Mouse (Mus musculus): ENCODE measurements around the gene Desi2. TPM values are rescaled to one million over a fixed set of nuclear protein-coding genes. Genes with fewer than 3 reads are reported as not detected.
"Not testable (repeated sequence)": the region's sequence is repeated elsewhere in the genome, so short reads cannot be mapped to it uniquely, and the experiment has no call there.

Gene Desi2
- polyA plus RNA-seq, 1 experiment from 2014 or later: 18.2 TPM

DNA sequence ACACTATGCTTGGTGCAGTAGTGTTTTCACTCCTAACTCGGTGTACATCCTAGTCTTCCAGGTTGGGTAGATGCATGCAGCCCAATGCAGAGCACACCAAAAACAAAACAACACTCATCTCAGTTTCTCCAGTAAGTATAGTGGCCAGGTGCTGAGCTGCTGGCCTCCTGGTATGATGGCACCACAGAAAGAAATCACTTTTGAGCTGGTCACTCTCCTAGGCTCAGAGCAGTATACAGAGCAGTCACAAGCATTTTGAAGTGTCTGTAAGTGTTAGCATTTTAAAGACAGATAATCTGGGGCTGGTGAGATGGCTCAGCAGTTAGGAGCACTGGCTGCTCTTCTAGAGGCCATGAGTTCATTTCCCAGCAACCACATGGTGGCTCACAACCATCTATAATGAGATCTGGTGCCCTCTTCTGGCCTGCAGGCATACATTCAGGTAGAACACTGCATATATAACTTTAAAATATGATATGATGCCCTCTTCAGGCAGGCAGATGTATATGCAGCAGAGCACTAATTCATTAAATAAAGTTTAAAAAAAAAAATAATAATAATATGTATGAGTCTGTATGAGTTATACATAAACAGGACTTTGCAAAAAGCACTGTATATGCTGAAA is 54.8 kb downstream of the Desi2 start:
- H3K9me3 ChIP-seq (ENCODE audit: control insufficient read depth, low read length): no peaks in the 10 kb centered on the region
- H3K27me3 ChIP-seq (ENCODE audit: control insufficient read depth, insufficient read depth, low read length): no peaks in the 10 kb centered on the region
- H3K4me2 ChIP-seq (replicated peaks; ENCODE audit: low read depth, low read length): no peak overlapping the region
- no peak for DNase-seq (ENCODE audit: low spot score)
- WGBS: 96% methylated on average over 1 of the region's 1 CpGs
- H3K4me1 ChIP-seq (replicated peaks; ENCODE audit: control insufficient read depth, insufficient read depth, low read length): no peaks in the 10 kb centered on the region
- no peak for ATAC-seq (ENCODE audit: low FRiP score)
- no peak overlapping the region for H3K9ac ChIP-seq (ENCODE audit: low read depth, low read length)
- H3K36me3 ChIP-seq (ENCODE audit: control insufficient read depth, insufficient read depth, low read length): no peaks in the 10 kb centered on the region
- H3K4me3 ChIP-seq (ENCODE audit: low read depth, low read length): no peak overlapping the region
- H3K27ac ChIP-seq (ENCODE audit: low read depth, low read length): no peak overlapping the region

DNA sequence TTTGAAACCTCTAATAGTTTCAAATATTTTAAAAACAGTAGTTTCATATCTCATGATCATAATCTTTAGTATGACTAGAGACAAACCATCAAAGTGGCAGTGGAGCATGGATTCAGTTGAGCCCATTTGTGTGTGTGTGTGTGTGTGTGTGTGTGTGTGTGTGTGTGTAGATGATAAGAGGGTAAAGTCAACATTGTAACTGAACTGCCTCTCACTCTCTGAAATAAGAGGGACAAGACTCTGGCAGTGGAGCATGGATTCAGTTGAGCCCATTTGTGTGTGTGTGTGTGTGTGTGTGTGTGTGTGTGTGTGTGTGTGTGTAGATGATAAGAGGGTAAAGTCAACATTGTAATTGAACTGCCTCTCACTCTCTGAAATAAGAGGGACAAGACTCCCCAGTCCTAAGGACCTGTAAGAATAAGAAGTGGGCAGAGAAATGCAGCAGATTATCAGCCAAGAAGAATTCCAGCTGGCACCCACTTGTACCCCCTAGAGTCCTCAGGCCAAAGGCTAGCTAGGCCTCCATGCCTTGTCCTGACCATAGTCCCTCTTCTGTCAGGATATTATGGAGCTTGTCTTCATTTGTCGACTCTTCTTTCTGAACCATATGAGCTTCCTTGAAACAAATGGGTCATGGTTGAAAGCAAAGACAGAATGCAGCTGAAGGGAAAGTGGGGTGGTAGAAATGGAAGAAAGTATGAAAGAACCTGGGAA is 61.0 kb downstream of the Desi2 start:
- Histone ChIP-seq H3K27ac (ENCODE audit: low read depth, low read length) (no peak overlapping the region), H3K4me1 (replicated peaks; ENCODE audit: control insufficient read depth, insufficient read depth, low read length) (no peaks in the 10 kb centered on the region), H3K4me3 (ENCODE audit: low read depth, low read length) (no peak overlapping the region), H3K9ac (ENCODE audit: low read depth, low read length) (no peak overlapping the region), H3K4me2 (replicated peaks; ENCODE audit: low read depth, low read length) (no peak overlapping the region), H3K36me3 (ENCODE audit: control insufficient read depth, insufficient read depth, low read length) (no peaks in the 10 kb centered on the region), H3K9me3 (ENCODE audit: control insufficient read depth, low read length) (no peaks in the 10 kb centered on the region), H3K27me3 (ENCODE audit: control insufficient read depth, insufficient read depth, low read length) (no peaks in the 10 kb centered on the region)
- no peak for ATAC-seq (ENCODE audit: low FRiP score)
- no peak for DNase-seq (ENCODE audit: low spot score)
- WGBS: 89% methylated on average over 1 of the region's 1 CpGs

DNA sequence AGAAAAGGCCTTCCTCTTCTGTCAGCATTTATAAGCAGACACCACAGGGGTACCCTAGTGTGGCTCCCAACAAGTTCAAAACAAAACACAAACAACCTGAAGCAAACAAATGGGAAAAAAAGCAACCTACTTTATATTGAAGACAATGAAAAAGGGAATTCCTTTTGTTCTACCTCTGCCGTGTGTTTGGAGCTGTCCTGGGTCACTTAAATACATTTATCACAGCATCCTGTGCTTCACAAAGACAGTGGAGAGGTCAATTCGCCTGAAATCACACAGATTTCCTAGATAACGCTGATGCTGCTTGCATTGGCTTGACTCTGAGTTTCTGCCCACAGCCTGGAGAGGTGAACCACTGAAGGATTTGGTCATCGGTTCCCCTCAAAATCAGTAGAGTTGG is 67.4 kb downstream of the Desi2 start:
- no peaks in the 10 kb centered on the region for H3K27me3 ChIP-seq (ENCODE audit: control insufficient read depth, insufficient read depth, low read length)
- H3K4me3 ChIP-seq (ENCODE audit: low read depth, low read length): no peak overlapping the region
- H3K9ac ChIP-seq (ENCODE audit: low read depth, low read length): no peak overlapping the region
- no peak overlapping the region for H3K4me2 ChIP-seq (replicated peaks; ENCODE audit: low read depth, low read length)
- no peak for DNase-seq (ENCODE audit: low spot score)
- H3K27ac ChIP-seq (ENCODE audit: low read depth, low read length): no peak overlapping the region
- no peaks in the 10 kb centered on the region for H3K4me1 ChIP-seq (replicated peaks; ENCODE audit: control insufficient read depth, insufficient read depth, low read length)
- ATAC-seq (ENCODE audit: low FRiP score): no peak
- 89% methylated on average over 4 of the region's 4 CpGs for WGBS
- H3K36me3 ChIP-seq (ENCODE audit: control insufficient read depth, insufficient read depth, low read length): no peaks in the 10 kb centered on the region
- H3K9me3 ChIP-seq (ENCODE audit: control insufficient read depth, low read length): no peaks in the 10 kb centered on the region

DNA sequence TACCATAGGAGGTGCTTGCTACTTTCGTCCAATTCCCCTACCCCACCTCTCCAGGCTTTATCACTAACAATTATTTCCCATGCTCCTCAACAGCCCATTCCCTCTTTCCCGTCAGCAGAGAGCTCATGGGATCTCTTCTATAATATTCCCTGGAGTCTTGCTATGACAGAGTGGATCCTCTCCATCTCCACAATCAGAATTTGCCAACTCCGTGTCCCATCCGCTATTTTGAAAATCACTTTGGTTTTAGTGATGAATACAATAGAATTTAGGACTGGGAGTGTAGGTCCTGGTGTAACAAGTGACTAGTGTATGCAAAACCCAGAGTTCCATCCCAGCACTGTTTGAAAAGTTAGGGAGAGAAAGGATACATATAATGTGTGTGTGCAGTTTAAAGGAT is 69.1 kb downstream of the Desi2 start:
- ATAC-seq (ENCODE audit: low FRiP score) (no peak), DNase-seq (ENCODE audit: low spot score) (no peak)
- no peaks in the 10 kb centered on the region for H3K27me3 ChIP-seq (ENCODE audit: control insufficient read depth, insufficient read depth, low read length)
- no peak overlapping the region for H3K4me3 ChIP-seq (ENCODE audit: low read depth, low read length)
- 94% methylated on average over 4 of the region's 4 CpGs for WGBS
- H3K27ac ChIP-seq (ENCODE audit: low read depth, low read length): no peak overlapping the region
- H3K36me3 ChIP-seq (ENCODE audit: control insufficient read depth, insufficient read depth, low read length): no peaks in the 10 kb centered on the region
- no peaks in the 10 kb centered on the region for H3K9me3 ChIP-seq (ENCODE audit: control insufficient read depth, low read length)
- H3K9ac ChIP-seq (ENCODE audit: low read depth, low read length): no peak overlapping the region
- no peaks in the 10 kb centered on the region for H3K4me1 ChIP-seq (replicated peaks; ENCODE audit: control insufficient read depth, insufficient read depth, low read length)
- no peak overlapping the region for H3K4me2 ChIP-seq (replicated peaks; ENCODE audit: low read depth, low read length)

DNA sequence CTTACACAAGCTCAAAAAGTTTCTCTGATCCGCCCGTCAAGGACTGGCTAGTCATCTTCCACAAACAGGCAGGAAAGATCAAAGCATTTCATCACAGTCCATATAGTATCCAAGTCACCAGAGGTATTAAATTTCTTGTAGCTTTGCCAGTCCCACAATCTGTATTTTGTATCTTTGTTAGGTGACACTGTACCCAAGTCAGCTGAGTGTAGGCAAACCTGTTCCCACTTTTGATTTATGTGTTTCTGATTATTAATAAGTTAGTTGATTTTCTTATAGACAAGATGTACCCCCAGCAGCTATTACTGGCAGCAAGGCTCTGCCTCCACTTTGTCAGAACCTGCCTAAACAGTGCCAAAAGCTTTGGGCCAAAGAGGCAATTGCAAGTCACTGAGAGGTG is 71.6 kb downstream of the Desi2 start:
- ATAC-seq (ENCODE audit: low FRiP score): no peak
- DNase-seq (ENCODE audit: low spot score): no peak
- Histone ChIP-seq H3K4me2 (replicated peaks; ENCODE audit: low read depth, low read length) (no peak overlapping the region), H3K4me3 (ENCODE audit: low read depth, low read length) (no peak overlapping the region), H3K4me1 (replicated peaks; ENCODE audit: control insufficient read depth, insufficient read depth, low read length) (no peaks in the 10 kb centered on the region), H3K36me3 (ENCODE audit: control insufficient read depth, insufficient read depth, low read length) (no peaks in the 10 kb centered on the region), H3K27ac (ENCODE audit: low read depth, low read length) (no peak overlapping the region), H3K27me3 (ENCODE audit: control insufficient read depth, insufficient read depth, low read length) (no peaks in the 10 kb centered on the region), H3K9me3 (ENCODE audit: control insufficient read depth, low read length) (no peaks in the 10 kb centered on the region), H3K9ac (ENCODE audit: low read depth, low read length) (no peak overlapping the region)
- 92% methylated on average over 2 of the region's 2 CpGs for WGBS

DNA sequence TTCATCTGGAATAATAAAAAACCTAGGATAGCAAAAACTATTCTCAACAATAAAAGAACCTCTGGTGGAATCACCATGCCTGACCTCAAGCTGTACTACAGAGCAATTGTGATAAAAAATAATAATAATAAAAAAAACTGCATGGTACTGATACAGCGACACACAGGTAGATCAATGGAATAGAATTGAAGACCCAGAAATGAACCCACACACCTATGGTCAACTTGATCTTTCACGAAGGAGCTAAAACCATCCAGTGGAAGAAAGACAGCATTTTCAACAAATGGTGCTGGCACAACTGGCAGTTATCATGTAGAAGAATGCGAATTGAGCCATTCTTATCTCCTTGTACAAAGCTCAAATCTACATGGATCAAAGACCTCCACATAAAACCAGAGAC is 78.2 kb downstream of the Desi2 start:
- not testable (repeated sequence) for H3K9me3 ChIP-seq (ENCODE audit: control insufficient read depth, low read length); H3K36me3 ChIP-seq (ENCODE audit: control insufficient read depth, insufficient read depth, low read length); H3K27ac ChIP-seq (ENCODE audit: low read depth, low read length); H3K4me2 ChIP-seq (replicated peaks; ENCODE audit: low read depth, low read length); H3K4me3 ChIP-seq (ENCODE audit: low read depth, low read length); H3K9ac ChIP-seq (ENCODE audit: low read depth, low read length); H3K4me1 ChIP-seq (replicated peaks; ENCODE audit: control insufficient read depth, insufficient read depth, low read length); H3K27me3 ChIP-seq (ENCODE audit: control insufficient read depth, insufficient read depth, low read length); ATAC-seq (ENCODE audit: low FRiP score); DNase-seq (ENCODE audit: low spot score)
- 90% methylated on average over 3 of the region's 3 CpGs for WGBS

DNA sequence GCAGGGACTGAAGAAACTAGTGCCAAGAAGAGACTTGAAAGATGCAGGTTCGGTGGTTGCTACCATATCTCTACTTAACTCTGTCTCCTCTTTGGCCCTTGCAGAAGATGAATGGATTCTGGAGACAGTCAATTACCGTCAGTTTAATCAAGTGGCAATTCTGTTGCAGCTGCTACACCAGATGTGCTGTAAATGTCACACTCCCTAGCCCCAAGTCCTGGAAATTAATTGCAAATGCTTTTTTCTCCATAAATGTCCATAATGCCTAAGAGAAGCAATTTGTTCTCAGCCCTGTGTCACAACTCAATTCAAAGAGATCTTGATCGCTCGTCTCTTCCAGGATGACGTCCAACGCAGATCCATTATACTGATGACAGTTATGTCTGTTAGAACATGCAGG is 83.4 kb downstream of the Desi2 start:
- Histone ChIP-seq H3K9me3 (ENCODE audit: control insufficient read depth, low read length) (no peaks in the 10 kb centered on the region), H3K36me3 (ENCODE audit: control insufficient read depth, insufficient read depth, low read length) (no peaks in the 10 kb centered on the region), H3K4me2 (replicated peaks; ENCODE audit: low read depth, low read length) (no peak overlapping the region), H3K4me3 (ENCODE audit: low read depth, low read length) (no peak overlapping the region), H3K27ac (ENCODE audit: low read depth, low read length) (no peak overlapping the region), H3K9ac (ENCODE audit: low read depth, low read length) (no peak overlapping the region), H3K4me1 (replicated peaks; ENCODE audit: control insufficient read depth, insufficient read depth, low read length) (no peaks in the 10 kb centered on the region), H3K27me3 (ENCODE audit: control insufficient read depth, insufficient read depth, low read length) (no peaks in the 10 kb centered on the region)
- ATAC-seq (ENCODE audit: low FRiP score) (peak; percentile 33; the same call in 1 of the 2 replicates), DNase-seq (ENCODE audit: low spot score) (no peak)
- 81% methylated on average over 6 of the region's 6 CpGs for WGBS

DNA sequence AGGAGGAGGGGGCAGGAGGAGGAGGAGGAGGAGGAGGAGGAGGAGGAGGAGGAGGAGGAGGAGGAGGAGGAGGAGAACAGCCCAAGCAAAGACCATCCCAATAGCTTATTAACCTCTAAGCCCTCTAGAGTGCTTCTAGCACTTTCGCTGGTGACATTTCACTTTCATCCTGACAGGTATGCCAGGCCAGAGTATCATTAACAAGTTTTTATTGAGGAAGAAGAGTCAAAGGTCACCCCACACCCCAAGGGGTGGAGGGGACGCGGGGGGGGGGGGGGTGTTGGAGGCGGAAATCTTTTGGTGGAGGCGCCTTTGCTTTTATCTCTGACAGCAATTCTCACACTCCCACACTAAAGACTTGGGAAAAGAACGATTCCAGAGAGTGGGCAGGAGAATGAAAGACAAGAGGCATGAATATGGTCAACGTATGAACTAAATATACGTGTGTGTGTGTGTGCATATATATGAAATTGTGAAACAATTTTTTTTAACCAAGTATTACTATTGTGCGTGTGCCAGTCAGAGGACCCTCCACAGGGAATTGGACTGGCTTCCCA is 88.0 kb downstream of the Desi2 start:
- Histone ChIP-seq H3K27ac (ENCODE audit: low read depth, low read length) (no peak overlapping the region), H3K4me3 (ENCODE audit: low read depth, low read length) (peak overlapping the region; percentile 56; the same call in 1 of the 2 replicates), H3K9ac (ENCODE audit: low read depth, low read length) (no peak overlapping the region), H3K9me3 (ENCODE audit: control insufficient read depth, low read length) (no peaks in the 10 kb centered on the region), H3K4me2 (replicated peaks; ENCODE audit: low read depth, low read length) (peak overlapping the region; percentile 82; the same call in 1 of the 2 replicates), H3K36me3 (ENCODE audit: control insufficient read depth, insufficient read depth, low read length) (no peaks in the 10 kb centered on the region), H3K4me1 (replicated peaks; ENCODE audit: control insufficient read depth, insufficient read depth, low read length) (peaks cover 4% of the 10 kb centered on the region; the same call in 1 of the 2 replicates), H3K27me3 (ENCODE audit: control insufficient read depth, insufficient read depth, low read length) (no peaks in the 10 kb centered on the region)
- no peak for DNase-seq (ENCODE audit: low spot score)
- 0 out of 2 replicates have a peak, but pooled peaks have one; percentile 12 for ATAC-seq (ENCODE audit: low FRiP score)
- 51% methylated on average over 9 of the region's 9 CpGs for WGBS

DNA sequence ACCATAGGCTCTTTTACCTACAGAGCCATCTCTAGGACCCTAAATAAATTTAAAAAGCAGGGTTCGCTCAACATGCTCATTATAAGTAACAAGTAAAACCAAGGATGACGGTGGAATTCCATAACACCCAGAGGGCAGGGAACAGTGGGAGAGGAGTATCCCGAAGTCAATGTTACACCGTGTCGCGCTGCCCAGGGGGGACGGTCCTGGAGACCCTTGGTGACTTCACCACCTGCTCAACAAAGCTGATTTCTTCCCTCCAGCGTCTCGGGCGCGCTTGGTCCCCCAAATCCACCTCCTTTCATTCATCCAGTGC is 88.5 kb downstream of the Desi2 start:
- Histone ChIP-seq H3K27ac (ENCODE audit: low read depth, low read length) (no peak overlapping the region; the same call in 1 of the 2 replicates), H3K27me3 (ENCODE audit: control insufficient read depth, insufficient read depth, low read length) (no peaks in the 10 kb centered on the region), H3K4me1 (replicated peaks; ENCODE audit: control insufficient read depth, insufficient read depth, low read length) (peaks cover 4% of the 10 kb centered on the region; the same call in 1 of the 2 replicates), H3K4me2 (replicated peaks; ENCODE audit: low read depth, low read length) (peak overlapping the region; percentile 82), H3K9me3 (ENCODE audit: control insufficient read depth, low read length) (no peaks in the 10 kb centered on the region), H3K36me3 (ENCODE audit: control insufficient read depth, insufficient read depth, low read length) (no peaks in the 10 kb centered on the region), H3K9ac (ENCODE audit: low read depth, low read length) (peak overlapping the region; percentile 73), H3K4me3 (ENCODE audit: low read depth, low read length) (peak overlapping the region; percentile 56)
- DNase-seq (ENCODE audit: low spot score) (no peak), ATAC-seq (ENCODE audit: low FRiP score) (peak; percentile 64)
- WGBS: 8% methylated on average over 11 of the region's 11 CpGs

All from hindbrain, embryonic 11.5 days (tissue).